Mouse (Mus musculus): ENCODE results near the gene Lage3. TPM values are rescaled to one million over a fixed set of nuclear protein-coding genes. Genes with fewer than 3 reads are reported as not detected.

The Lage3 gene
- total RNA-seq, 1 experiment from 2014 or later: 54.2 TPM

Small RNA genes lying within 50 kb of the gene (microRNA-seq; reads per million reads assigned to microRNA genes)
- gene Mir7092: 0 to 0.38 reads per million in 2 experiments

Other genes with a start within 250 kb of the Lage3 start
- not detected in 2 replicates for gene Opn1mw, start 226.2 kb downstream of the Lage3 start, total RNA-seq (2021)
- 31.6 and 36.4 TPM in 2 replicates for gene Mecp2, start 218.3 kb downstream of the Lage3 start, total RNA-seq (2021)
- gene Tex28, start 185.8 kb downstream of the Lage3 start, total RNA-seq (2021): not detected in 2 replicates
- gene Tktl1, start 176.4 kb downstream of the Lage3 start, total RNA-seq (2021): not detected in 2 replicates
- 138 and 176 TPM in 2 replicates for gene Flna, start 103.8 kb downstream of the Lage3 start, total RNA-seq (2021)
- gene Emd, start 98.9 kb downstream of the Lage3 start, total RNA-seq (2021): 56.8 and 67.7 TPM in 2 replicates
- 289 and 296 TPM in 2 replicates for gene Rpl10, start 82.8 kb downstream of the Lage3 start, total RNA-seq (2021)
- 61.6 and 72.0 TPM in 2 replicates for gene Taz, start 71.7 kb downstream of the Lage3 start, total RNA-seq (2021)
- 9.0 and 12.7 TPM in 2 replicates for gene Dnase1l1, start 71.3 kb downstream of the Lage3 start, total RNA-seq (2021)
- gene Atp6ap1, start 56.5 kb downstream of the Lage3 start, total RNA-seq (2021): 150 and 155 TPM in 2 replicates
- gene Gdi1, start 48.6 kb downstream of the Lage3 start, total RNA-seq (2021): 150 and 180 TPM in 2 replicates
- gene Fam50a, start 40.6 kb downstream of the Lage3 start, total RNA-seq (2021): 53.1 and 56.0 TPM in 2 replicates
- 7.7 and 9.0 TPM in 2 replicates for gene Plxna3, start 24.6 kb downstream of the Lage3 start, total RNA-seq (2021)
- gene Ubl4a, start 19.6 kb upstream of the Lage3 start, total RNA-seq (2021): 49.6 and 51.5 TPM in 2 replicates
- 18.9 and 21.5 TPM in 2 replicates for gene Slc10a3, start 19.7 kb upstream of the Lage3 start, total RNA-seq (2021)
- gene Fam3a, start 39.7 kb upstream of the Lage3 start, total RNA-seq (2021): 26.6 and 29.7 TPM in 2 replicates
- gene Ikbkg, start 39.7 kb upstream of the Lage3 start, total RNA-seq (2021): 56.3 and 56.5 TPM in 2 replicates
- gene G6pdx, start 75.6 kb upstream of the Lage3 start, total RNA-seq (2021): 105 and 114 TPM in 2 replicates
- gene Gm6880, start 127.8 kb upstream of the Lage3 start, total RNA-seq (2021): not detected in 2 replicates
- not detected in 2 replicates for gene Olfr1326-ps1, start 221.3 kb upstream of the Lage3 start, total RNA-seq (2021)
- not detected in 2 replicates for gene Olfr1325, start 239.1 kb upstream of the Lage3 start, total RNA-seq (2021)